Mouse (Mus musculus) G1E (cell line): ENCODE measurements at regions not wholly inside any gene's neighbourhood (a gene's known extent, or its start where the extent isn't known, plus 50 kb on each side); places are given as distances from the start of the nearest gene placed in this dataset.

Experiments
- ATAC-seq: 2 replicates; pipeline ENCODE4 v1.8.0; 2016; ENCODE audit warnings: mild to moderate bottlenecking; ENCODE audit not compliant: insufficient number of reproducible peaks, poor library complexity, low FRiP score, severe bottlenecking; ENCODE audit errors: extremely low read depth
- DNase-seq: peaks from one replicate; pipeline ENCODE4 v3.0.0; 2012; ENCODE audit warnings: low spot score
- H3K27me3 ChIP-seq: 2 replicates; pipeline ENCODE4 v1.6.1; 2012; ENCODE audit warnings: mild to moderate bottlenecking, low read length, inconsistent platforms; ENCODE audit not compliant: insufficient read depth
- H3K36me3 ChIP-seq: replicated peaks from 2 replicates; pipeline ENCODE3; 2012; ENCODE audit warnings: mild to moderate bottlenecking, inconsistent platforms
- H3K4me1 ChIP-seq: 2 replicates; pipeline ENCODE4 v1.6.1; 2012; ENCODE audit warnings: low read depth, low read length, inconsistent platforms, mixed read lengths; ENCODE audit not compliant: insufficient read depth
- H3K4me3 ChIP-seq: 2 replicates; pipeline ENCODE4 v1.5.1; 2012; ENCODE audit warnings: low read depth, mild to moderate bottlenecking, inconsistent platforms, low read length, moderate library complexity, mixed read lengths
- H3K9me3 ChIP-seq: replicated peaks from 2 replicates; pipeline ENCODE4 v1.6.1; 2012; ENCODE audit warnings: inconsistent platforms
- CTCF ChIP-seq: IDR thresholded peaks from 2 replicates; pipeline ENCODE4 v1.5.1; 2012; ENCODE audit warnings: low read depth, low read length, inconsistent platforms, mixed read lengths
- GATA1 ChIP-seq: IDR thresholded peaks from 2 replicates; pipeline ENCODE4 v1.6.1; 2012; ENCODE audit warnings: borderline replicate concordance, low read length, inconsistent platforms, mixed read lengths
- GATA2 ChIP-seq: IDR thresholded peaks from 2 replicates; pipeline ENCODE4 v1.6.1; 2012; ENCODE audit warnings: low read depth, low read length, inconsistent platforms, borderline replicate concordance
- POLR2AphosphoS5 ChIP-seq: IDR thresholded peaks from 2 replicates; pipeline ENCODE4 v1.6.1; 2012; ENCODE audit warnings: low read depth, low read length, inconsistent platforms; ENCODE audit not compliant: insufficient replicate concordance
- TAL1 ChIP-seq: conservative IDR thresholded peaks from 2 replicates; pipeline ENCODE4 v1.6.1; 2012; ENCODE audit warnings: low read depth, low read length, inconsistent platforms, mixed read lengths

DNA sequence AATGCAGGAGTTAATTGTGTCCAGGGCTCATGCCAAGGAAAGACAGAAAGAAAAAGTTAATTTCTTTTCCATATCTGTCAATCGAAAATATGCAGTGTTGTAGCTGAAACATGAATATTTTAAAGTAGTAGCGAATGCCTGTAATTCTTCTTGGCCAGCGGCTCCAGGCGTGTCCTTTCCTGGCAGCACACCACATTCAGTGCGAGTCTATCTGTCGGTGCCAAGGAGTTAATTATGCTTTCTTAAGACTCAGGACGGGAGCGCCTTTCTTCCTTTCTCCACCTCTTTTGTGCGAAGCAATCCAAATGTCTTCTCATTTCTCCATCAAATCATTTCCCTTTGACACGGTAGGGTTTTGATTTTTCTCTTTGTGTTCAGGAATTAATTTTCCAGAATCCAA is 226.5 kb upstream of the Nrip1 start:
- Histone ChIP-seq H3K4me1 (no peaks in the 10 kb centered on the region), H3K4me3 (no peak overlapping the region), H3K27me3 (no peaks in the 10 kb centered on the region), H3K9me3 (no peaks in the 10 kb centered on the region), H3K36me3 (no peaks in the 10 kb centered on the region)
- ATAC-seq = no peak
- TF ChIP-seq GATA2 = no peak
- DNase-seq = no peak

DNA sequence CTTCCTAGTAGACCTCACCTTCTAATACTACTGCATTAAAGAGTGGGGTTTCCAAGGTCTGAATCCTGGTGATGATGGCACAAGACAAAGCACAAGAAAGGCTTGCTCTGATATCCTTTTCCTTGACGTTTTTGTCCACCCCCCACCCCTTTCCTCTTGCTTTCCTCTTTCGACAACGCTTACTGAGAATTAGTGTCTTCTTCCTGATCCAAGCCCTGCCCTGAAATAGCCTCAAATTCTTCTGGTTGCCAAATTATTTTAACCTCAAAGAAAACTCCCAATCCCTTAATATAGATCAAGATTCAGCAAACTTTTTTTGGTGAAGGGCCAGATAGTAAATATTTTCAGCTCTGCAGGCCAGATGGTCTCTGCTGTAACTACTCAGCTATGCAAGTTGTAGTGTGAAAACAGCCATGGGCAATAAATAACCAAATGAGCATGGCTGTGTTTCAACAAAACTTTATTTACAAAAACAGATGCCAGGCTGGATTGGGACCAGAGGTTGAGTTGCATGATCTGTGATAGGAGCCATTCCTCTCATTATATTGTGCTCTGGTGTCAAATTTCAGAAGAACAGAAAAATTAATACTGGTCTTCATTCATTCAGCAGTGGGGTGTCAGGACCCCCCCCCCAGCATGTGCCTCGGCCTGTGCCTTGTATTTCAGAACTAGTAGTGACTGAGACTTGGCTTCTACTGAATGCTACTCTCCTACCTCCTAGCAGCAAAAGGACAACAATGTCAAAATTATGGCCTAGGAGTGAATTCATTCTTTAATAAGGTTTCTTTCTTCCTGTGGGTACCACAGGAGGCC is 218.5 kb upstream of the Nrip1 start:
- H3K4me3 ChIP-seq = no peak overlapping the region
- H3K4me1 ChIP-seq = no peaks in the 10 kb centered on the region
- ATAC-seq (no peak), DNase-seq (no peak)
- H3K36me3 ChIP-seq = no peaks in the 10 kb centered on the region
- TF ChIP-seq GATA1 (no peak), CTCF (no peak), POLR2AphosphoS5 (no peak), GATA2 (no peak), TAL1 (no peak)
- no peaks in the 10 kb centered on the region for H3K27me3 ChIP-seq
- H3K9me3 ChIP-seq = no peaks in the 10 kb centered on the region

DNA sequence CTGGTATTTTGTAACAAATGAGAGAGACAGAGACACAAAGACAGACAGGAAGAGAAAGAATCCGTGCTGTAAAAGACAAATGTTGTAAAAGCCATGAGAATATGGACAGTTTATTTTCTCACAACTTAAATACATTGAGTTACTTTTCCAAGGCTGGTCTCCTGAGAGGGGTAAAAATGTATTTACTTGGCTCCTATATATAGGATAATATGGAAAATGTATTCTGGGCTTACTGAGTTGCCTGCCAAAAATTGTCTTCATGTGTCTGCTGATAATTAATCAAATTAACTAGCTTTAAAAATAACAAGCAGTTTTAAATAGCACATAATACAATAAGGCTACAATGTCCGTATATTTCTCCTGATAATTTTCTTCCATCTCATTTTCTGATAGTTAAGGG is 216.2 kb upstream of the Nrip1 start:
- H3K4me1 ChIP-seq = no peaks in the 10 kb centered on the region
- H3K36me3 ChIP-seq = no peaks in the 10 kb centered on the region
- no peaks in the 10 kb centered on the region for H3K27me3 ChIP-seq
- TF ChIP-seq TAL1 (no peak), POLR2AphosphoS5 (no peak), GATA1 (no peak), GATA2 (no peak), CTCF (no peak)
- no peak overlapping the region for H3K4me3 ChIP-seq
- ATAC-seq (no peak), DNase-seq (no peak)
- H3K9me3 ChIP-seq = no peaks in the 10 kb centered on the region

DNA sequence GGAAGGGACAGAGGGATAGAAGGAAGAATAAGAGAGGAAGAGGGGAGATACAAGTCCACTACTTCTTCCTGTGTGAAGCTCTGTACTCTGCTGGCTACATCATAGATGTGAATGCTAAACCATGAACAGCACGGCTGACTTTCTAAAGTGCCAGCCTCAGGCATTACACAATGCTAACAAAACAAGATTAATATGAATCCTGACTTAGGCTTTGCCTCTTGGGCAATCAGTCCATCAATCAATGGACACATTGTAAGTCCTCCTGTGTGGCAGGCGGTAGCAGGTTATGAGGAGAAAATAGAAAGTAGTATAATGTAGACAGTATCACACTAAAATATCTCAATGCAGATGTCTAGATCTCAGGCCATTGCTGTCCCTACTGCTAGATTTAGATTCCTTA is 203.6 kb upstream of the Nrip1 start:
- Histone ChIP-seq H3K4me1 (no peaks in the 10 kb centered on the region), H3K36me3 (no peaks in the 10 kb centered on the region), H3K9me3 (no peaks in the 10 kb centered on the region), H3K4me3 (no peak overlapping the region), H3K27me3 (no peaks in the 10 kb centered on the region)
- ATAC-seq = no peak
- no peak for DNase-seq
- TF ChIP-seq CTCF (no peak), POLR2AphosphoS5 (no peak), TAL1 (no peak), GATA2 (no peak), GATA1 (no peak)

DNA sequence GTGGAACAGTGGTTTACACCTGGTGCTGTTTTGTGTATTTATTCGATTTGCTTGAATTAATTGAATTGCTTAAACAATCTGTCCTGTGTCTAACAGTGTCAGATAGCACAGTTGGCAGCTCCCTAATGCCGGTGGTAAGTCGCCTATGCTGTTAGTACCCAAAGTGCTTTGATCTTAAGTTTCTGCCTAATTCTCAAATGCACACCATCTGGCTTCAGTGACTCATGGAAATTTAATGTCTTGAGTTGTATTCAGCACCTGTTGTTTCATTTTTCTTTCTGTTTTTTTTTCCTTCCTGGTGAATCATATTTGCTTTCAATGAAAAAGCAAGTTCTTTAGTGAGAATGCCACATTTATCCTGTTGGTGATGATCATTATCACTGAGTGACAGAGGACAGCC is 201.7 kb upstream of the Nrip1 start:
- DNase-seq (no peak), ATAC-seq (no peak)
- no peak for TF ChIP-seq GATA2
- TF ChIP-seq POLR2AphosphoS5 = no peak
- no peak for TF ChIP-seq CTCF
- no peak for TF ChIP-seq GATA1
- no peak for TF ChIP-seq TAL1
- H3K27me3 ChIP-seq = peaks cover 3% of the 10 kb centered on the region; the same call in 1 of the 2 replicates
- no peaks in the 10 kb centered on the region for H3K9me3 ChIP-seq
- no peaks in the 10 kb centered on the region for H3K4me1 ChIP-seq
- no peaks in the 10 kb centered on the region for H3K36me3 ChIP-seq
- H3K4me3 ChIP-seq = no peak overlapping the region

DNA sequence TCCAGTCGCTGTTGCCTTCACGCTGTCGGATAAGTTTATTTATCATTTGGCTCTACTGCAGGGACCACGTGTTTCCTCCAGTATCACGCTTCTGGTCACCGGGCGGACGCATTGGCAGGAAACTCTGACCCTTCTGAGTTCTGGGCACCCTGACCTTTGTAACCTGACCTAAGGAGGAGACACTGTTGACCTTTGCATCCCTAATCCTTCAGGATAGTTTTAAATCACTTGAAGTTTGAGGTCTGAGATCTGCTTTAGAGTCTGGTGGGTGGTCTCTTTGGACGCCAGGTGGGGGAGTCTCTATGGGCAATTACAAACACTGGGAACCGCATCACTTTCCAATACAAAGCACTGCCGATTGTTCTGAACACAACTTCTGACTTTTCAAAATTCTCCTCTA is 192.6 kb upstream of the Nrip1 start:
- Histone ChIP-seq H3K4me3 (no peak overlapping the region), H3K27me3 (no peaks in the 10 kb centered on the region; the same call in 1 of the 2 replicates), H3K36me3 (no peaks in the 10 kb centered on the region), H3K4me1 (no peaks in the 10 kb centered on the region), H3K9me3 (no peaks in the 10 kb centered on the region)
- DNase-seq (no peak), ATAC-seq (no peak)
- TF ChIP-seq POLR2AphosphoS5 = no peak
- TF ChIP-seq GATA1 = no peak
- no peak for TF ChIP-seq GATA2
- TF ChIP-seq TAL1 = no peak
- no peak for TF ChIP-seq CTCF

DNA sequence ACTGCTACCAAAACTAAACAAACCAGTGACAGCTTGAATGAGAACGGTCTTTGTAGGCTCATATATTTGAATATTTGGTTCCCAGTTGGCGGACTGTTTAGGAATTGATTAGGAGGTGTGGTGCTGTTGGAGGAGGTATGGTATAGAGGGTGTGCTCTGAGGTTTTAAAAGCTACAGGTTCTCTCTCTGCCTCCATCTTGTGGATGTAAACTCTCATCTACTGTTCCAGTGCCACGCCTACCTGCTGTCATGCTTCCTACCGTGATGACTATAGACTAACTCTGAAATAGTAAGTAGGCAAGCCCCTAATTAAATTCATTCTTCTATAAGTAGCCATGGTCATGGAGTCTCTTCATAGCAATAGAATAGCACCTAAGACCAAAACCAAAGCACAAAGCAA is 181.2 kb upstream of the Nrip1 start:
- Histone ChIP-seq H3K4me3 (no peak overlapping the region), H3K27me3 (no peaks in the 10 kb centered on the region), H3K36me3 (no peaks in the 10 kb centered on the region), H3K4me1 (peaks cover under 1% of the 10 kb centered on the region; the same call in 1 of the 2 replicates), H3K9me3 (no peaks in the 10 kb centered on the region)
- TF ChIP-seq POLR2AphosphoS5 (no peak), GATA1 (no peak), CTCF (no peak)
- DNase-seq (no peak), ATAC-seq (no peak)
